Mouse (Mus musculus) embryonic facial prominence, embryonic 10.5 days (tissue): ENCODE results near the gene Mpped1. TPM values are rescaled to one million over a fixed set of nuclear protein-coding genes. Genes with fewer than 3 reads are reported as not detected.

Experiments used
- DNase-seq: peaks from one replicate; pipeline ENCODE4 v3.0.0-alpha.2; 2017; ENCODE audit warnings: low spot score
- H3K27ac ChIP-seq: fragments of 300-500 bp; sonication (generic); replicated peaks from 2 replicates; pipeline ENCODE4 v1.5.1; 2016; ENCODE audit warnings: mild to moderate bottlenecking
- H3K27me3 ChIP-seq: fragments of 300-500 bp; sonication (generic); replicated peaks from 2 replicates; pipeline ENCODE4 v1.6.1; 2016; ENCODE audit warnings: low read depth, mild to moderate bottlenecking; ENCODE audit not compliant: poor library complexity, severe bottlenecking
- H3K36me3 ChIP-seq: fragments of 300-500 bp; sonication (generic); replicated peaks from 2 replicates; pipeline ENCODE4 v1.6.1; 2016; ENCODE audit warnings: mild to moderate bottlenecking, moderate library complexity
- H3K4me1 ChIP-seq: fragments of 300-500 bp; sonication (generic); 2 replicates; pipeline ENCODE4 v1.6.1; 2016
- H3K4me3 ChIP-seq: fragments of 300-500 bp; sonication (generic); 2 replicates; pipeline ENCODE4 v1.5.1; 2016; ENCODE audit warnings: mild to moderate bottlenecking, moderate library complexity
- H3K9me3 ChIP-seq: fragments of 300-500 bp; sonication (generic); 2 replicates; pipeline ENCODE4 v1.6.1; 2016; ENCODE audit warnings: mild to moderate bottlenecking
- WGBS: fragments of 180-500 bp; shearing (Covaris S2); methylation state at CpG from one replicate; pipeline ENCODE4 v1.1.7; 2016; 5-methylcytosine and 5-hydroxymethylcytosine counted together
- polyA plus RNA-seq: library from polyadenylated mRNA; unstranded; fragments of >200 nt; fragmentation: Nextera tagmentation; extraction: Ambion mirVana; gene quantifications from 2 replicates; pipeline ENCODE4 v1.2.1, GENCODE M21; 2016

Gene Mpped1
- polyA plus RNA-seq, 1 experiment from 2014 or later, result 7.0 TPM

DNA sequence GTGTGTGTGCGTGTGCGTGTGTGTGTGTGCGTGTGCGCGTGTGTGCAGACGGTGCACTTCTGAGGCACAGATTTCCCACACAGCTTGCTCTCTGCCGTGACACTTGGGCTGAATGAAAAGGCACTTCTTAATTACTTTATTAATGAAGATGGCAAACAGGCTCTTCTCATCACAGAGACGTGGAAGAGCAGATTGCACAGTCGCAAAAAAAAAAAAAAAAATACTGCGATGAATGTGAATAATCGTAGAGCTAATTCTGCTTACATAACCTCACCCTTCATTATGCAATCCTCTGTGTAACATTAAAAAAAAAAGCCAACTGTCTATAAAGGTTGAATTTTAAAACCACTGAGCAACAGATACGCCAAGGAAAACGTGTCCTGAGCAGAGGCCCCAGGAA lies 127.2 kb downstream of the Mpped1 start:
- no peaks in the 10 kb centered on the region for H3K27me3 ChIP-seq
- 88% methylated on average over 13 of the region's 13 CpGs for WGBS
- no peak for DNase-seq
- no peak overlapping the region for H3K27ac ChIP-seq
- H3K4me3 ChIP-seq, result no peak overlapping the region
- peaks cover 7% of the 10 kb centered on the region; the same call in 1 of the 2 replicates for H3K4me1 ChIP-seq
- H3K36me3 ChIP-seq, result no peaks in the 10 kb centered on the region
- H3K9me3 ChIP-seq, result no peaks in the 10 kb centered on the region

Other genes with a start within 250 kb of the Mpped1 start
- 34.1 and 35.6 TPM in 2 replicates for gene Tspo, start 215.9 kb upstream of the Mpped1 start, polyA plus RNA-seq
- 43.9 and 46.9 TPM in 2 replicates for gene Mcat, start 215.7 kb upstream of the Mpped1 start, polyA plus RNA-seq
- 62.8 and 64.3 TPM in 2 replicates for gene Ttll12, start 184.3 kb upstream of the Mpped1 start, polyA plus RNA-seq
- gene Scube1, start 54.4 kb upstream of the Mpped1 start, polyA plus RNA-seq, result 51.4 and 52.4 TPM in 2 replicates